Mouse (Mus musculus): ENCODE measurements around the gene Prrg4.
"Not testable (repeated sequence)": the region's sequence is repeated elsewhere in the genome, so short reads cannot be mapped to it uniquely, and the experiment has no call there.

The Prrg4 gene

GRCm38 (mm10) chr2:104841736-104842135 lies 7.9 kb downstream of the Prrg4 start:
- no peak for DNase-seq (ENCODE audit: low spot score in 2 of 2)

- DNase-seq (ENCODE audit: low spot score in 2 of 2), result no peak
These were observed 8.7 kb downstream of the Prrg4 start for GRCm38 (mm10) chr2:104840974-104841373.

GRCm38 (mm10) chr2:104832486-104832885 lies 17.2 kb downstream of the Prrg4 start:
- DNase-seq (ENCODE audit: low spot score in 2 of 2), result no peak

GRCm38 (mm10) chr2:104826191-104826590 lies 23.5 kb downstream of the Prrg4 start:
- DNase-seq (ENCODE audit: low spot score in 2 of 2), result no peak

- DNase-seq (ENCODE audit: low spot score in 2 of 2), result not testable (repeated sequence)
These were observed 30.9 kb downstream of the Prrg4 start for GRCm38 (mm10) chr2:104818763-104819162.

- DNase-seq (ENCODE audit: low spot score in 2 of 2), result no peak
These were observed 31.9 kb downstream of the Prrg4 start for GRCm38 (mm10) chr2:104817555-104818330.

GRCm38 (mm10) chr2:104816866-104817439 lies 32.7 kb downstream of the Prrg4 start:
- DNase-seq (ENCODE audit: low spot score in 2 of 2), result peak; percentile 71 to 80

GRCm38 (mm10) chr2:104816371-104816827 lies 33.3 kb downstream of the Prrg4 start, which contains the start of gene Qser1:
Gene Qser1 (minus strand): TSS chr2:104816760.
- peak in 1 of 2 experiments; percentile 6 for DNase-seq (ENCODE audit: low spot score in 2 of 2)

- peak; percentile 7 to 9 for DNase-seq (ENCODE audit: low spot score in 2 of 2)
These were observed 33.9 kb downstream of the Prrg4 start for GRCm38 (mm10) chr2:104815561-104816370.

GRCm38 (mm10) chr2:104814181-104814951 lies 35.3 kb downstream of the Prrg4 start:
- DNase-seq (ENCODE audit: low spot score in 2 of 2), result no peak

GRCm38 (mm10) chr2:104805435-104805834 lies 44.2 kb downstream of the Prrg4 start:
- no peak for DNase-seq (ENCODE audit: low spot score in 2 of 2)

Measured in frontal cortex, postnatal 14 days (tissue).